ENCODE assay signal across 12 mouse cellular contexts in the genomic region with DNA sequence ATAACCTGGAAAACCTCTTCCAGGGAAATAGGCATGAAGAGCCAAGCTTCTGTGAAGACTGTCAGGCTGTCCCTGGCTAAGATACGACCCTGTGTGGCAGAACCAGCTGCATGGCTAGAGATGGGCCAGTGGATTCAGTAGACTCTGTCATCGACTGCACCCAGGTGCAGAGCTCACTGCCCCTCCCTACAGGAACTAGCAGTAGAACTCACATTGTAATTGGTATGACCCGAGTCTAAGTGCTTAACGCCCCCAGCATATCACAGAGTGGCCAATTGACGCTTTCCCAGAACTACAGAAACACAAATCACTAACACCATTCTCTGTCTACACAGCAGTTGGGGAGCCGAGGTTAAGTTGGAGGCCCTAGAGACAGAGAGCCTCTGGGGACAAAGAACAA.
"Had no signal": no experiment of that assay in that cellular context is flagged by ENCODE, and none has a peak within 500 bp of the region (broad histone marks: within the 10 kb centered on the region; RNA-seq: fewer than 3 reads in every experiment).

No protein-coding gene starts in this region.

- H3K27ac ChIP-seq: left cerebral cortex, adult 2 months; limb, embryonic 15.5 days; liver, embryonic 12.5 days; midbrain, embryonic 12.5 days had no signal

- H3K9me3 ChIP-seq: limb, embryonic 15.5 days; liver, embryonic 12.5 days; midbrain, embryonic 12.5 days had no signal

- H3K4me3 ChIP-seq: left cerebral cortex, adult 2 months; limb, embryonic 15.5 days; liver, embryonic 12.5 days; midbrain, embryonic 12.5 days had no signal

- H3K36me3 ChIP-seq: limb, embryonic 15.5 days; liver, embryonic 12.5 days; midbrain, embryonic 12.5 days had no signal

- H3K9ac ChIP-seq: limb, embryonic 15.5 days; liver, embryonic 12.5 days; lung, embryonic 14.5 days; midbrain, embryonic 12.5 days had no signal

- H3K27me3 ChIP-seq: limb, embryonic 15.5 days; liver, embryonic 12.5 days; midbrain, embryonic 12.5 days had no signal

- H3K4me1 ChIP-seq: liver, embryonic 12.5 days had no signal

- ATAC-seq: liver, embryonic 12.5 days had no signal

- DNase-seq: kidney, adult 9 months; kidney, postnatal 10 days; kidney, postnatal 4 days; lung, embryonic 14.5 days; lung, postnatal 10 days; lung, postnatal 4 days; right cerebral cortex, postnatal 14 days; thymus, postnatal 36 days had no signal

- H3K4me2 ChIP-seq: limb, embryonic 15.5 days; liver, embryonic 12.5 days; lung, embryonic 14.5 days; midbrain, embryonic 12.5 days had no signal
